Mouse (Mus musculus) lung, postnatal 0 days (tissue): Measurements from ENCODE around the gene Tesk2.

ENCODE experiments used
- CTCF ChIP-seq: IDR thresholded peaks from 2 replicates; pipeline ENCODE4 v1.5.1; 2016; ENCODE audit warnings: antibody characterized with exemption, mild to moderate bottlenecking
- EP300 ChIP-seq: IDR thresholded peaks from 2 replicates; pipeline ENCODE4 v1.6.1; 2016; ENCODE audit warnings: antibody characterized with exemption, mild to moderate bottlenecking, control low read depth

- TF ChIP-seq CTCF (peak; percentile 26), EP300 (no peak)
Observed at GRCm38 (mm10) chr4:116786587-116786986, 65.8 kb downstream of the Tesk2 start.
